Mouse (Mus musculus) megakaryocyte, embryonic 14.5 days (primary cell): Measurements from ENCODE around the gene Lyl1.

ENCODE experiments used
- FLI1 ChIP-seq: IDR thresholded peaks from 2 replicates; pipeline ENCODE4 v1.6.1; 2012; ENCODE audit warnings: low read length, inconsistent platforms, mixed read lengths
- GATA1 ChIP-seq: IDR thresholded peaks from 3 replicates; pipeline ENCODE4 v1.6.1; 2012; ENCODE audit warnings: mixed read lengths, low read length, inconsistent platforms, borderline replicate concordance

- TF ChIP-seq GATA1 (no peak), FLI1 (no peak)
Observed at GRCm38 (mm10) chr8:84736521-84736920, 35.3 kb downstream of the Lyl1 start.
